Mouse (Mus musculus): ENCODE measurements around the gene Lyzl4. TPM values are rescaled to one million over a fixed set of nuclear protein-coding genes. Genes with fewer than 3 reads are reported as not detected.
"Not testable (repeated sequence)": the region's sequence is repeated elsewhere in the genome, so short reads cannot be mapped to it uniquely, and the experiment has no call there.

Gene Lyzl4
- polyA plus RNA-seq, 2 experiments from 2014 or later = not detected

GRCm38 (mm10) chr9:121600201-121600860 is 41.6 kb downstream of the Lyzl4 start:
- no peak for ATAC-seq

- ATAC-seq = no peak
These were observed 42.3 kb downstream of the Lyzl4 start for GRCm38 (mm10) chr9:121599551-121599950.

GRCm38 (mm10) chr9:121598106-121598505 is 43.8 kb downstream of the Lyzl4 start:
- ATAC-seq = no peak

- no peak for ATAC-seq
These were observed 47.1 kb downstream of the Lyzl4 start for GRCm38 (mm10) chr9:121594771-121595170.

- not testable (repeated sequence) for ATAC-seq
These were observed 48.1 kb downstream of the Lyzl4 start for GRCm38 (mm10) chr9:121593768-121594167.

GRCm38 (mm10) chr9:121592948-121593550 is 48.8 kb downstream of the Lyzl4 start:
- ATAC-seq = no peak

GRCm38 (mm10) chr9:121589533-121589932 is 52.4 kb downstream of the Lyzl4 start:
- ATAC-seq = no peak

GRCm38 (mm10) chr9:121574380-121574779 is 67.5 kb downstream of the Lyzl4 start:
- no peak for ATAC-seq

GRCm38 (mm10) chr9:121568451-121568850 is 73.4 kb downstream of the Lyzl4 start:
- no peak for ATAC-seq

- ATAC-seq = no peak
These were observed 75.5 kb downstream of the Lyzl4 start for GRCm38 (mm10) chr9:121566387-121566786.

- ATAC-seq = no peak
These were observed 78.6 kb downstream of the Lyzl4 start for GRCm38 (mm10) chr9:121563276-121563675.

- ATAC-seq = no peak
These were observed 81.4 kb downstream of the Lyzl4 start for GRCm38 (mm10) chr9:121560515-121560914.

GRCm38 (mm10) chr9:121558167-121558566 is 83.7 kb downstream of the Lyzl4 start:
- no peak for ATAC-seq

GRCm38 (mm10) chr9:121556913-121557312 is 85.0 kb downstream of the Lyzl4 start:
- ATAC-seq = no peak

- no peak for ATAC-seq
These were observed 86.4 kb downstream of the Lyzl4 start for GRCm38 (mm10) chr9:121555395-121556000.

GRCm38 (mm10) chr9:121553643-121554042 is 88.3 kb downstream of the Lyzl4 start:
- ATAC-seq = no peak

- no peak for ATAC-seq
These were observed 91.5 kb downstream of the Lyzl4 start for GRCm38 (mm10) chr9:121550327-121550771.

GRCm38 (mm10) chr9:121549444-121549843 is 92.5 kb downstream of the Lyzl4 start:
- no peak for ATAC-seq

GRCm38 (mm10) chr9:121549010-121549409 is 92.9 kb downstream of the Lyzl4 start:
- ATAC-seq = no peak

GRCm38 (mm10) chr9:121547431-121547830 is 94.5 kb downstream of the Lyzl4 start:
- ATAC-seq = no peak

- no peak for ATAC-seq
These were observed 100.4 kb downstream of the Lyzl4 start for GRCm38 (mm10) chr9:121541530-121541929.

GRCm38 (mm10) chr9:121532626-121533025 is 109.3 kb downstream of the Lyzl4 start:
- no peak for ATAC-seq

GRCm38 (mm10) chr9:121528605-121529357 is 113.1 kb downstream of the Lyzl4 start:
- ATAC-seq = no peak

All from CD4-positive, CD25-positive, alpha-beta regulatory T cell, adult 4 months (primary cell).